Mouse (Mus musculus): Measurements from ENCODE around the gene Sbno2.

DNA sequence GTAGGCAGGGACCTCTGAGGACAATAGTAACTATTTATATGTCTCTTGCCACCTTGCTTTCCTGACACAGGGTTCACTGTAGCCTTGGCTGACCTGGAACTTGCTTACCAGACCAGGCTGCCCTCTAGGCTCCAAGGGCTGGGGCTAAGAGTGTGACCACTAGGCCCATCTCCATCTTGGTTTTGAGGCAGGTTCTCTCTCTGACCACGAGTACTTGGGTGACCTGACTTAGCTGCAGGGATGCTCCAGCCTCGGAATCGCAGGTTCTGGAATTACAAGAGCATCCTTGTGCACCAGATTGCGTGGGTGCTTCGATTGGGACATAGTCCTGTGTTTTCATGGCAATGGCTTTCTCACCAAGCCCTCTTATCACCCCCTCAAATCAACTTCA lies 53.0 kb downstream of the Sbno2 start:
- TF ChIP-seq POLR2A (IDR thresholded peaks at IDR 0.05; ENCODE audit: insufficient read depth, low read depth, low read length) (no peak), CTCF (IDR thresholded peaks at IDR 0.05) (no peak)
